In genomic region chr10:68893100-68893841, GRCm38 (mm10) we compare ENCODE assay signal across 12 mouse cellular contexts.
DNase-seq lines count a peak whose midpoint lies in the region; ATAC-seq and TF ChIP-seq lines count a peak whose summit lies in the region.
"Had no signal": no experiment of that assay in that cellular context is flagged by ENCODE, and none has a peak within 500 bp of the region (broad histone marks: within the 10 kb centered on the region; RNA-seq: fewer than 3 reads in every experiment).

No protein-coding gene starts in this region.

- H3K27ac ChIP-seq in hindbrain, postnatal 0 days = no peak overlapping the region
- H3K27ac ChIP-seq in hindbrain, embryonic 11.5 days (ENCODE audit: low read depth, low read length) = no peak overlapping the region
- H3K27ac ChIP-seq in forebrain, embryonic 14.5 days (ENCODE audit: low read depth, low read length) = no peak overlapping the region
- H3K27ac ChIP-seq: forebrain, embryonic 13.5 days; hindbrain, embryonic 14.5 days; liver, embryonic 15.5 days had no signal

- 56% methylated on average over 8 of the region's 8 CpGs for WGBS in hindbrain, postnatal 0 days
- 85% methylated on average over 8 of the region's 8 CpGs for WGBS in hindbrain, embryonic 11.5 days
- WGBS in forebrain, embryonic 14.5 days = 65% methylated on average over 8 of the region's 8 CpGs

- no peak for ATAC-seq in hindbrain, postnatal 0 days
- no peak for ATAC-seq in hindbrain, embryonic 11.5 days (ENCODE audit: low FRiP score)
- no peak for ATAC-seq in forebrain, embryonic 14.5 days
- ATAC-seq: forebrain, embryonic 13.5 days had no signal

- H3K27me3 ChIP-seq in hindbrain, postnatal 0 days (ENCODE audit: insufficient read depth, low read length) = no peaks in the 10 kb centered on the region
- no peaks in the 10 kb centered on the region for H3K27me3 ChIP-seq in hindbrain, embryonic 11.5 days (ENCODE audit: control insufficient read depth, insufficient read depth, low read length)
- no peaks in the 10 kb centered on the region for H3K27me3 ChIP-seq in forebrain, embryonic 14.5 days (replicated peaks; ENCODE audit: control insufficient read depth, insufficient read depth, low read length)
- H3K27me3 ChIP-seq: forebrain, embryonic 13.5 days; liver, embryonic 15.5 days had no signal

- no peak overlapping the region for H3K9ac ChIP-seq in hindbrain, postnatal 0 days (replicated peaks; ENCODE audit: low read length)
- no peak overlapping the region for H3K9ac ChIP-seq in hindbrain, embryonic 11.5 days (ENCODE audit: low read depth, low read length)
- no peak overlapping the region for H3K9ac ChIP-seq in forebrain, embryonic 14.5 days (ENCODE audit: low read length)
- H3K9ac ChIP-seq: forebrain, embryonic 13.5 days; hindbrain, embryonic 14.5 days; liver, embryonic 15.5 days had no signal

- no peak overlapping the region for H3K4me3 ChIP-seq in hindbrain, postnatal 0 days (ENCODE audit: low read length)
- no peak overlapping the region for H3K4me3 ChIP-seq in hindbrain, embryonic 11.5 days (ENCODE audit: low read depth, low read length)
- no peak overlapping the region for H3K4me3 ChIP-seq in forebrain, embryonic 14.5 days (ENCODE audit: low read depth, low read length)
- H3K4me3 ChIP-seq: forebrain, embryonic 13.5 days; liver, embryonic 15.5 days had no signal

- TF ChIP-seq CTCF in hindbrain, postnatal 0 days (IDR thresholded peaks at IDR 0.05; ENCODE audit: low read depth) = no peak

- H3K9me3 ChIP-seq in hindbrain, postnatal 0 days (ENCODE audit: low read length) = no peaks in the 10 kb centered on the region
- H3K9me3 ChIP-seq in hindbrain, embryonic 11.5 days (ENCODE audit: control insufficient read depth, low read length) = no peaks in the 10 kb centered on the region
- no peaks in the 10 kb centered on the region for H3K9me3 ChIP-seq in forebrain, embryonic 14.5 days (replicated peaks; ENCODE audit: control insufficient read depth, low read length)
- H3K9me3 ChIP-seq: forebrain, embryonic 13.5 days; liver, embryonic 15.5 days had no signal

- no peak overlapping the region for H3K4me2 ChIP-seq in hindbrain, postnatal 0 days (ENCODE audit: low read depth, low read length)
- no peak overlapping the region for H3K4me2 ChIP-seq in hindbrain, embryonic 11.5 days (replicated peaks; ENCODE audit: low read depth, low read length)
- no peak overlapping the region for H3K4me2 ChIP-seq in forebrain, embryonic 14.5 days (ENCODE audit: low read length)
- H3K4me2 ChIP-seq: forebrain, embryonic 13.5 days; hindbrain, embryonic 14.5 days; liver, embryonic 15.5 days had no signal

- peak; percentile 18 for DNase-seq in hindbrain, postnatal 0 days (ENCODE audit: low spot score)
- DNase-seq in hindbrain, embryonic 11.5 days (ENCODE audit: low spot score) = no peak
- DNase-seq in adrenal gland, postnatal 25 days = peak; percentile 12
- peak; percentile 19 for DNase-seq in heart, adult 8-10 months (ENCODE audit: low spot score)
- DNase-seq in lung, postnatal 10 days = peak; percentile 63
- no peak for DNase-seq in thymus, postnatal 14 days
- DNase-seq in forebrain, embryonic 14.5 days (ENCODE audit: low spot score) = no peak
- DNase-seq in layer of hippocampus, adult 8-10 months (ENCODE audit: low spot score in 2 of 2) = no peak
- DNase-seq: layer of hippocampus, adult 9-11 months had no signal

- no peaks in the 10 kb centered on the region for H3K36me3 ChIP-seq in hindbrain, postnatal 0 days (ENCODE audit: insufficient read depth, low read length)
- H3K36me3 ChIP-seq in hindbrain, embryonic 11.5 days (ENCODE audit: control insufficient read depth, insufficient read depth, low read length) = no peaks in the 10 kb centered on the region
- H3K36me3 ChIP-seq in forebrain, embryonic 14.5 days (ENCODE audit: control insufficient read depth, insufficient read depth, low read length) = no peaks in the 10 kb centered on the region
- H3K36me3 ChIP-seq: liver, embryonic 15.5 days had no signal

- no peaks in the 10 kb centered on the region for H3K4me1 ChIP-seq in hindbrain, postnatal 0 days (ENCODE audit: insufficient read depth, low read length)
- H3K4me1 ChIP-seq in hindbrain, embryonic 11.5 days (replicated peaks; ENCODE audit: control insufficient read depth, insufficient read depth, low read length) = no peaks in the 10 kb centered on the region
- H3K4me1 ChIP-seq in forebrain, embryonic 14.5 days (ENCODE audit: control insufficient read depth, insufficient read depth, low read length) = no peaks in the 10 kb centered on the region
- H3K4me1 ChIP-seq: liver, embryonic 15.5 days had no signal

Comparison
In these comparisons a context has a peak if more than half of its experiments do, and no peak if none do; other contexts are left out.
1. DNase-seq: peak in hindbrain, postnatal 0 days (single experiment), adrenal gland, postnatal 25 days (single experiment), heart, adult 8-10 months (single experiment) and lung, postnatal 10 days (single experiment); none in hindbrain, embryonic 11.5 days (single experiment), thymus, postnatal 14 days (single experiment), forebrain, embryonic 14.5 days (single experiment) and layer of hippocampus, adult 8-10 months (0 of 2).